ENCODE assay signal across 9 mouse cellular contexts in the genomic region with DNA sequence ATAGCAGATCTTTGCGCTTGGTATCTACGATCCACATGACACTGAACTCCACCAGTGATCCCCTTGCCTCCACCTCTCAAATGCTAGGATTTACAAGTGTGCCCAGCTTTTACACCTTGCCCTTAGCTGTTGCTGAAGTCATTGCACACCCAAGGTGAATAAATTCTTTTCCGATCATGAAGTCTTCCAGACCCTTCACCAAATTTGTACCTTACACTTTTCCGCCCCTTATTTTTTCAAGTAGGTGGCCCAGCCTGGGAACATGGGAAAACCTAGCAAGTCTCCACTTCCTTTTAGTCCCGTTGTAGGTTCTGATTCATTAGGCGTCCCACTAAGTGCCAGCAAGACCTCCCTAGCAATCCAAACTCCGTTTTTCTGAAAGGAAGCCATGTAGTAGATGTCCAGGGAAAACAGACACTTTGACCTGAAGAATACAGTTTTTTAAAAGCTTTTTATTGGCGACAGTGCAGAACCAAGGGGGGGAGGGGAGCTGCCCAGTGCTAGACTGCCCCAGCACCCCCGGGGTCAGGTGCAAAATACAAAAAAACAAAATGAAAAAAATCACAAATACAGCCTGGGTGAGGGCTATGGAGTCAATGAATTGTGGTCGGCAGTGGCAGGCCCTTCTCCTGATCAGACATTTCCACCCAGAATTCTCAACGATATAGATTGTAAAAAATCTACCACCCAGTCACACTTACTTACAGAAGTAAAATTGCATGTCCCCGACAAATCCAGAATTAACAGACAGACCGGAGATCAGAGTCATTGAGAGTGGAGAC. TPM values are rescaled to one million over a fixed set of nuclear protein-coding genes. Genes with fewer than 3 reads are reported as not detected.
DNase-seq lines count a peak whose midpoint lies in the region; ATAC-seq and TF ChIP-seq lines count a peak whose summit lies in the region.
"Had no signal": no experiment of that assay in that cellular context is flagged by ENCODE, and none has a peak within 500 bp of the region (broad histone marks: within the 10 kb centered on the region; RNA-seq: fewer than 3 reads in every experiment).

No protein-coding gene starts in this region.

- DNase-seq in cerebellum, adult 2 months, result no peak
- no peak for DNase-seq in cerebellum, postnatal 4 days (ENCODE audit: low spot score in 2 of 2)
- DNase-seq in neural tube, embryonic 11.5 days (ENCODE audit: low spot score), result no peak
- no peak for DNase-seq in neural tube, embryonic 10.5 days (ENCODE audit: extremely low spot score, low spot score)
- DNase-seq in thymus, postnatal 4 days, result no peak
- no peak for DNase-seq in lung, adult 2 months
- no peak for DNase-seq in right cerebral cortex, postnatal 36 days (ENCODE audit: low spot score in 2 of 2)
- DNase-seq: embryo, embryonic 11 days had no signal

- 52% methylated on average over 13 of the region's 13 CpGs for WGBS in cerebellum, adult 2 months
- 47% methylated on average over 13 of the region's 13 CpGs for WGBS in neural tube, embryonic 11.5 days
- 49% methylated on average over 13 of the region's 13 CpGs for WGBS in limb, embryonic 12.5 days
- 53% methylated on average over 13 of the region's 13 CpGs for WGBS in lung, adult 2 months

- peak overlapping the region; percentile 35; the same call in 1 of the 2 replicates for H3K4me2 ChIP-seq in neural tube, embryonic 11.5 days (ENCODE audit: low read depth)
- H3K4me2 ChIP-seq in limb, embryonic 12.5 days, result peak overlapping the region; percentile 53; the same call in 1 of the 2 replicates

- H3K27ac ChIP-seq in cerebellum, adult 2 months (ENCODE audit: insufficient read depth, low read length), result no peak overlapping the region
- H3K27ac ChIP-seq in neural tube, embryonic 11.5 days (ENCODE audit: low read depth, low read length), result no peak overlapping the region
- no peak overlapping the region for H3K27ac ChIP-seq in limb, embryonic 12.5 days

- no peak for ATAC-seq in neural tube, embryonic 11.5 days (ENCODE audit: insufficient read depth, low FRiP score, low TSS enrichment)
- ATAC-seq in limb, embryonic 12.5 days (ENCODE audit: insufficient number of reproducible peaks, insufficient read depth, low FRiP score, low TSS enrichment, low read depth), result no peak

- H3K4me1 ChIP-seq in cerebellum, adult 2 months (ENCODE audit: control insufficient read depth, insufficient read depth, low read length), result peaks cover 3% of the 10 kb centered on the region; the same call in 1 of the 2 replicates
- H3K4me1 ChIP-seq in neural tube, embryonic 11.5 days (ENCODE audit: control insufficient read depth, insufficient read depth, low read length), result peaks cover 10% of the 10 kb centered on the region
- peaks cover 26% of the 10 kb centered on the region for H3K4me1 ChIP-seq in limb, embryonic 12.5 days (replicated peaks)
- H3K4me1 ChIP-seq in lung, adult 2 months (ENCODE audit: control insufficient read depth, insufficient read depth, low read length), result no peaks in the 10 kb centered on the region

- no peak overlapping the region for H3K9ac ChIP-seq in neural tube, embryonic 11.5 days (ENCODE audit: low read length)
- no peak overlapping the region for H3K9ac ChIP-seq in limb, embryonic 12.5 days (replicated peaks)

- H3K9me3 ChIP-seq in neural tube, embryonic 11.5 days (ENCODE audit: control insufficient read depth, low read length), result no peaks in the 10 kb centered on the region
- no peaks in the 10 kb centered on the region for H3K9me3 ChIP-seq in limb, embryonic 12.5 days

- H3K36me3 ChIP-seq in neural tube, embryonic 11.5 days (ENCODE audit: control insufficient read depth, insufficient read depth, low read length), result no peaks in the 10 kb centered on the region
- H3K36me3 ChIP-seq in limb, embryonic 12.5 days, result no peaks in the 10 kb centered on the region

- no peak for TF ChIP-seq POLR2A in cerebellum, adult 2 months (IDR thresholded peaks at IDR 0.05; ENCODE audit: borderline replicate concordance, insufficient read depth, low read length)
- TF ChIP-seq POLR2A in lung, adult 2 months (IDR thresholded peaks at IDR 0.05; ENCODE audit: borderline replicate concordance, extremely low read depth, low read depth, low read length), result no peak

- H3K27me3 ChIP-seq in cerebellum, adult 2 months (ENCODE audit: control insufficient read depth, insufficient read depth, low read length), result peaks cover 2% of the 10 kb centered on the region; the same call in 1 of the 2 replicates
- peaks cover 59% of the 10 kb centered on the region for H3K27me3 ChIP-seq in neural tube, embryonic 11.5 days (ENCODE audit: control insufficient read depth, insufficient read depth, low read length)
- H3K27me3 ChIP-seq in limb, embryonic 12.5 days, result peaks cover 63% of the 10 kb centered on the region

- no peak for TF ChIP-seq CTCF in cerebellum, adult 2 months (IDR thresholded peaks at IDR 0.05; ENCODE audit: borderline replicate concordance, insufficient read depth, low read depth, low read length)
- TF ChIP-seq CTCF in lung, adult 2 months (IDR thresholded peaks at IDR 0.05; ENCODE audit: insufficient read depth, low read length), result no peak

- H3K4me3 ChIP-seq in cerebellum, adult 2 months (replicated peaks; ENCODE audit: insufficient read depth, low read depth, low read length), result peak overlapping the region; percentile 62
- peak overlapping the region; percentile 19; the same call in 1 of the 2 replicates for H3K4me3 ChIP-seq in neural tube, embryonic 11.5 days (ENCODE audit: low read depth, low read length)
- no peak overlapping the region; the same call in 1 of the 2 replicates for H3K4me3 ChIP-seq in limb, embryonic 12.5 days (replicated peaks)
- no peak overlapping the region for H3K4me3 ChIP-seq in lung, adult 2 months (replicated peaks; ENCODE audit: extremely low read depth, low read depth, low read length)

RNA-seq across cellular contexts. Expression of a gene that starts 7.4 kb away (rescaled TPM):
- polyA plus RNA-seq in cerebellum, adult 2 months (2012; rRNA removed), result 0.67 and 0.71 TPM in 2 replicates
- 0.07 TPM in 1 of 2 replicates, not detected in the other for polyA plus RNA-seq in neural tube, embryonic 11.5 days (2014; fragmentation: Nextera tagmentation; extraction: Ambion mirVana)
- polyA plus RNA-seq in limb, embryonic 12.5 days (2016; fragmentation: Nextera tagmentation; extraction: Ambion mirVana), result 0.18 and 0.20 TPM in 2 replicates
- 4.0 and 4.6 TPM in 2 replicates for polyA plus RNA-seq in lung, adult 2 months (2012; rRNA removed)

RNA-seq across cellular contexts. Expression of a gene that starts 20.0 kb away (rescaled TPM):
- polyA plus RNA-seq in cerebellum, adult 2 months (2012; rRNA removed), result 96.9 and 101 TPM in 2 replicates
- polyA plus RNA-seq in neural tube, embryonic 11.5 days (2014; fragmentation: Nextera tagmentation; extraction: Ambion mirVana), result 58.2 and 60.2 TPM in 2 replicates
- polyA plus RNA-seq in limb, embryonic 12.5 days (2016; fragmentation: Nextera tagmentation; extraction: Ambion mirVana), result 12.4 and 12.8 TPM in 2 replicates
- polyA plus RNA-seq in lung, adult 2 months (2012; rRNA removed), result 56.3 and 76.2 TPM in 2 replicates

RNA-seq across cellular contexts. Expression of a gene that starts 22.6 kb away (rescaled TPM):
- polyA plus RNA-seq in cerebellum, adult 2 months (2012; rRNA removed), result 1.1 and 2.0 TPM in 2 replicates
- polyA plus RNA-seq in neural tube, embryonic 11.5 days (2014; fragmentation: Nextera tagmentation; extraction: Ambion mirVana), result not detected in 2 replicates
- polyA plus RNA-seq in limb, embryonic 12.5 days (2016; fragmentation: Nextera tagmentation; extraction: Ambion mirVana), result not detected in 2 replicates
- polyA plus RNA-seq in lung, adult 2 months (2012; rRNA removed), result 0.23 and 0.36 TPM in 2 replicates

RNA-seq across cellular contexts. Expression of a gene that starts 30.8 kb away (rescaled TPM):
- 30.8 and 32.9 TPM in 2 replicates for polyA plus RNA-seq in cerebellum, adult 2 months (2012; rRNA removed)
- 54.6 and 57.6 TPM in 2 replicates for polyA plus RNA-seq in neural tube, embryonic 11.5 days (2014; fragmentation: Nextera tagmentation; extraction: Ambion mirVana)
- polyA plus RNA-seq in limb, embryonic 12.5 days (2016; fragmentation: Nextera tagmentation; extraction: Ambion mirVana), result 66.4 and 68.8 TPM in 2 replicates
- polyA plus RNA-seq in lung, adult 2 months (2012; rRNA removed), result 194 TPM in 2 replicates

RNA-seq across cellular contexts. Expression of a gene that starts 42.1 kb away (rescaled TPM):
- polyA plus RNA-seq in cerebellum, adult 2 months (2012; rRNA removed), result 52.2 and 53.9 TPM in 2 replicates
- polyA plus RNA-seq in neural tube, embryonic 11.5 days (2014; fragmentation: Nextera tagmentation; extraction: Ambion mirVana), result 91.8 and 93.3 TPM in 2 replicates
- polyA plus RNA-seq in limb, embryonic 12.5 days (2016; fragmentation: Nextera tagmentation; extraction: Ambion mirVana), result 92.3 and 105 TPM in 2 replicates
- polyA plus RNA-seq in lung, adult 2 months (2012; rRNA removed), result 38.7 and 46.6 TPM in 2 replicates

Comparison
In these comparisons a context has a peak if more than half of its experiments do, and no peak if none do; other contexts are left out.
1. H3K4me3 ChIP-seq: peak in cerebellum, adult 2 months (single experiment) and neural tube, embryonic 11.5 days (single experiment); none in limb, embryonic 12.5 days (single experiment) and lung, adult 2 months (single experiment).